Mouse (Mus musculus) myocyte (in vitro differentiated cells): ENCODE data around the gene Sirt7. TPM values are rescaled to one million over a fixed set of nuclear protein-coding genes. Genes with fewer than 3 reads are reported as not detected.
A peak's percentile ranks its signal among the peaks of the same experiment; 100 is the strongest.

Source experiments
- H3K27me3 ChIP-seq: one replicate; pipeline ENCODE4 v1.6.1; 2011; ENCODE audit not compliant: control insufficient read depth, insufficient read depth, insufficient read length
- H3K36me3 ChIP-seq: one replicate; pipeline ENCODE4 v1.6.1; 2011; ENCODE audit not compliant: control insufficient read depth, insufficient read depth
- H3K4me2 ChIP-seq: one replicate; pipeline ENCODE4 v1.6.1; 2011; ENCODE audit warnings: low read depth, control low read depth
- H3K4me3 ChIP-seq: one replicate; pipeline ENCODE4 v1.5.1; 2011; ENCODE audit warnings: mild to moderate bottlenecking, control low read depth, moderate library complexity
- H3K79me2 ChIP-seq: one replicate; pipeline ENCODE4 v1.6.1; 2011; ENCODE audit not compliant: control insufficient read depth, insufficient read depth
- H3ac ChIP-seq: one replicate; pipeline ENCODE4 v1.6.1; 2011; ENCODE audit not compliant: control insufficient read depth, insufficient read length
- CEBPB ChIP-seq: IDR thresholded peaks from 2 replicates; pipeline ENCODE4 v1.6.1; 2011; ENCODE audit warnings: mild to moderate bottlenecking, moderate library complexity; ENCODE audit not compliant: poor library complexity, insufficient read depth, severe bottlenecking
- E2F4 ChIP-seq: IDR thresholded peaks from one replicate; pipeline ENCODE4 v1.6.1; 2011; ENCODE audit warnings: mild to moderate bottlenecking, control low read depth, moderate library complexity; ENCODE audit not compliant: insufficient read depth
- MAX ChIP-seq: IDR thresholded peaks from one replicate; pipeline ENCODE4 v1.6.1; 2011; ENCODE audit warnings: low read depth, mild to moderate bottlenecking, control low read depth
- MYOD1 ChIP-seq, 3 experiments: IDR thresholded peaks; one replicate each; pipeline ENCODE4 v1.6.1; 2011; ENCODE audit warnings: control low read depth in 2 of 3, low read depth in 2 of 3, mild to moderate bottlenecking in 2 of 3, moderate library complexity in 1 of 3; ENCODE audit not compliant: insufficient read length in 2 of 3, control insufficient read depth in 1 of 3
- MYOG ChIP-seq, 3 experiments: IDR thresholded peaks; one replicate each; pipeline ENCODE4 v1.6.1; 2011; ENCODE audit warnings: control low read depth in 2 of 3, low read depth in 2 of 3, mild to moderate bottlenecking in 2 of 3; ENCODE audit not compliant: insufficient read length in 2 of 3, control insufficient read depth in 1 of 3, insufficient read depth in 1 of 3
- POLR2A ChIP-seq: IDR thresholded peaks from one replicate; pipeline ENCODE4 v1.6.1; 2011; ENCODE audit warnings: low read depth, mild to moderate bottlenecking, control low read depth, moderate library complexity; ENCODE audit not compliant: insufficient read length
- POLR2AphosphoS2 ChIP-seq: IDR thresholded peaks from one replicate; pipeline ENCODE4 v1.6.1; 2011; ENCODE audit warnings: low read depth, control low read depth; ENCODE audit not compliant: insufficient read length
- REST ChIP-seq: IDR thresholded peaks from one replicate; pipeline ENCODE4 v1.6.1; 2011; ENCODE audit warnings: mild to moderate bottlenecking, control low read depth, moderate library complexity; ENCODE audit not compliant: insufficient read depth, insufficient read length
- SRF ChIP-seq: IDR thresholded peaks from one replicate; pipeline ENCODE4 v1.6.1; 2011; ENCODE audit warnings: low read depth; ENCODE audit not compliant: control insufficient read depth, insufficient read length
- TCF12 ChIP-seq: IDR thresholded peaks from one replicate; pipeline ENCODE4 v1.6.1; 2011; ENCODE audit warnings: mild to moderate bottlenecking, control low read depth; ENCODE audit not compliant: poor library complexity, insufficient read depth, severe bottlenecking
- TCF3 ChIP-seq: IDR thresholded peaks from one replicate; pipeline ENCODE4 v1.6.1; 2011; ENCODE audit warnings: low read depth, control low read depth; ENCODE audit not compliant: insufficient read length
- USF1 ChIP-seq: IDR thresholded peaks from one replicate; pipeline ENCODE4 v1.6.1; 2011; ENCODE audit warnings: low read depth, mild to moderate bottlenecking, control low read depth, moderate library complexity
- polyA plus RNA-seq: library from polyadenylated mRNA; unstranded; fragments of >200 nt; fragmentation: generic; extraction: Trizol; gene quantifications from one replicate; pipeline ENCODE4 v1.2.1, GENCODE M21; 2012; ENCODE audit warnings: missing spikeins

The Sirt7 gene
- polyA plus RNA-seq, 1 experiment, result 29.9 TPM

GRCm38 (mm10) chr11:120663714-120664113, 38.7 kb upstream of the Sirt7 start:
- no peak for TF ChIP-seq POLR2AphosphoS2
- TF ChIP-seq TCF12, result no peak
- TF ChIP-seq MYOG (IDR thresholded peaks at IDR 0.05; ENCODE audit: control insufficient read depth in 1 of 3, insufficient read depth in 1 of 3, insufficient read length in 2 of 3, low read depth in 2 of 3), result no peak
- no peak for TF ChIP-seq MAX
- no peak for TF ChIP-seq CEBPB
- no peak for TF ChIP-seq POLR2A
- TF ChIP-seq E2F4, result no peak
- peaks cover 45% of the 10 kb centered on the region for H3K27me3 ChIP-seq

GRCm38 (mm10) chr11:120662759-120663158, 37.7 kb upstream of the Sirt7 start:
- Histone ChIP-seq H3K4me3 (no peak overlapping the region), H3ac (no peak overlapping the region), H3K79me2 (no peaks in the 10 kb centered on the region), H3K27me3 (peaks cover 52% of the 10 kb centered on the region), H3K36me3 (no peaks in the 10 kb centered on the region), H3K4me2 (no peak overlapping the region)
- TF ChIP-seq POLR2A (no peak), SRF (no peak), MYOG (IDR thresholded peaks at IDR 0.05; ENCODE audit: control insufficient read depth in 1 of 3, insufficient read depth in 1 of 3, insufficient read length in 2 of 3, low read depth in 2 of 3) (no peak), MYOD1 (IDR thresholded peaks at IDR 0.05; ENCODE audit: control insufficient read depth in 1 of 3, insufficient read length in 2 of 3, low read depth in 2 of 3) (no peak), USF1 (no peak)

More at GRCm38 (mm10) chr11:120663714-120664113, 38.7 kb upstream of the Sirt7 start:
- Histone ChIP-seq H3ac (no peak overlapping the region), H3K4me2 (no peak overlapping the region), H3K79me2 (no peaks in the 10 kb centered on the region), H3K4me3 (no peak overlapping the region), H3K36me3 (no peaks in the 10 kb centered on the region)

GRCm38 (mm10) chr11:120661076-120661460, 36.0 kb upstream of the Sirt7 start, which contains the start of gene Notum:
Gene Notum, minus strand, starts transcription at chr11:120661175.
- H3K4me3 ChIP-seq, result no peak within 1 kb of the TSS
- TF ChIP-seq USF1 (no peak), CEBPB (no peak), REST (no peak), MYOD1 (IDR thresholded peaks at IDR 0.05; ENCODE audit: control insufficient read depth in 1 of 3, insufficient read length in 2 of 3, low read depth in 2 of 3) (no peak), TCF3 (no peak), E2F4 (no peak), MAX (no peak)
- H3ac ChIP-seq, result peak within 1 kb of the TSS; percentile 20
- H3K79me2 ChIP-seq, result no peaks in the 10 kb centered on the region
- peak within 1 kb of the TSS; percentile 73 for H3K4me2 ChIP-seq
- H3K36me3 ChIP-seq, result no peaks in the 10 kb centered on the region
- peaks cover 68% of the 10 kb centered on the region for H3K27me3 ChIP-seq

GRCm38 (mm10) chr11:120660301-120661075, 35.4 kb upstream of the Sirt7 start:
- H3K27me3 ChIP-seq, result peaks cover 74% of the 10 kb centered on the region
- TF ChIP-seq MYOD1 (IDR thresholded peaks at IDR 0.05; ENCODE audit: control insufficient read depth in 1 of 3, insufficient read length in 2 of 3, low read depth in 2 of 3) (peak in 1 of 3 experiments; percentile 41), MYOG (IDR thresholded peaks at IDR 0.05; ENCODE audit: control insufficient read depth in 1 of 3, insufficient read depth in 1 of 3, insufficient read length in 2 of 3, low read depth in 2 of 3) (peak in 2 of 3 experiments; percentile 12 to 17), REST (no peak), POLR2A (no peak), E2F4 (no peak)
- no peak overlapping the region for H3K4me3 ChIP-seq

GRCm38 (mm10) chr11:120659509-120660300, 34.7 kb upstream of the Sirt7 start:
- H3K36me3 ChIP-seq, result no peaks in the 10 kb centered on the region
- H3K27me3 ChIP-seq, result peaks cover 71% of the 10 kb centered on the region
- no peak overlapping the region for H3ac ChIP-seq
- no peaks in the 10 kb centered on the region for H3K79me2 ChIP-seq
- H3K4me2 ChIP-seq, result peak overlapping the region; percentile 73
- H3K4me3 ChIP-seq, result no peak overlapping the region
- TF ChIP-seq POLR2A, result no peak
- no peak for TF ChIP-seq CEBPB
- TF ChIP-seq USF1, result no peak
- TF ChIP-seq MYOD1 (IDR thresholded peaks at IDR 0.05; ENCODE audit: control insufficient read depth in 1 of 3, insufficient read length in 2 of 3, low read depth in 2 of 3), result no peak
- TF ChIP-seq REST, result no peak
- no peak for TF ChIP-seq TCF12
- no peak for TF ChIP-seq POLR2AphosphoS2
- TF ChIP-seq SRF, result no peak
- TF ChIP-seq TCF3, result no peak
- TF ChIP-seq E2F4, result no peak
- no peak for TF ChIP-seq MYOG (IDR thresholded peaks at IDR 0.05; ENCODE audit: control insufficient read depth in 1 of 3, insufficient read depth in 1 of 3, insufficient read length in 2 of 3, low read depth in 2 of 3)
- no peak for TF ChIP-seq MAX

More at GRCm38 (mm10) chr11:120660301-120661075, 35.4 kb upstream of the Sirt7 start:
- Histone ChIP-seq H3K79me2 (no peaks in the 10 kb centered on the region), H3K4me2 (peak overlapping the region; percentile 73), H3ac (peak overlapping the region; percentile 20), H3K36me3 (no peaks in the 10 kb centered on the region)
